Mouse (Mus musculus) layer of hippocampus, postnatal 10 days (tissue): ENCODE results near the gene Trpc4ap. TPM values are rescaled to one million over a fixed set of nuclear protein-coding genes. Genes with fewer than 3 reads are reported as not detected.
A peak's percentile ranks its signal among the peaks of the same experiment; 100 is the strongest.
"Not testable (repeated sequence)": the region's sequence is repeated elsewhere in the genome, so short reads cannot be mapped to it uniquely, and the experiment has no call there.

ENCODE experiments used
- DNase-seq, 2 experiments: peaks; one replicate each; pipeline ENCODE4 v3.0.0; 2021; ENCODE audit warnings: low spot score in 2 of 2
- microRNA-seq, 2 experiments: library from miRNA; unstranded; fragments of <30 nt; microRNA quantifications; one replicate each; pipeline ENCODE4 v1.2.0; 2021
- total RNA-seq, 2 experiments: library from RNA; stranded (reverse); gene quantifications; 2 replicates each; pipeline ENCODE4 v1.2.3; 2021

Trpc4ap gene
- total RNA-seq, 2 experiments from 2014 or later, result 143 to 149 TPM

GRCm38 (mm10) chr2:155613953-155614352, 78.2 kb downstream of the Trpc4ap start:
- no peak for DNase-seq

- no peak for DNase-seq
These were observed 78.8 kb downstream of the Trpc4ap start for GRCm38 (mm10) chr2:155613326-155613755.

GRCm38 (mm10) chr2:155611834-155612550, 80.2 kb downstream of the Trpc4ap start:
- DNase-seq, result no peak

- DNase-seq, result no peak
These were observed 81.2 kb downstream of the Trpc4ap start, which contains the start of gene Myh7b for GRCm38 (mm10) chr2:155610978-155611377. TSS of gene Myh7b (plus strand) at chr2:155611212.

- peak; percentile 29 to 60 for DNase-seq
These were observed 85.8 kb downstream of the Trpc4ap start for GRCm38 (mm10) chr2:155606360-155606759.

GRCm38 (mm10) chr2:155605236-155605589, 87.0 kb downstream of the Trpc4ap start:
- DNase-seq, result not testable (repeated sequence)

DNA sequence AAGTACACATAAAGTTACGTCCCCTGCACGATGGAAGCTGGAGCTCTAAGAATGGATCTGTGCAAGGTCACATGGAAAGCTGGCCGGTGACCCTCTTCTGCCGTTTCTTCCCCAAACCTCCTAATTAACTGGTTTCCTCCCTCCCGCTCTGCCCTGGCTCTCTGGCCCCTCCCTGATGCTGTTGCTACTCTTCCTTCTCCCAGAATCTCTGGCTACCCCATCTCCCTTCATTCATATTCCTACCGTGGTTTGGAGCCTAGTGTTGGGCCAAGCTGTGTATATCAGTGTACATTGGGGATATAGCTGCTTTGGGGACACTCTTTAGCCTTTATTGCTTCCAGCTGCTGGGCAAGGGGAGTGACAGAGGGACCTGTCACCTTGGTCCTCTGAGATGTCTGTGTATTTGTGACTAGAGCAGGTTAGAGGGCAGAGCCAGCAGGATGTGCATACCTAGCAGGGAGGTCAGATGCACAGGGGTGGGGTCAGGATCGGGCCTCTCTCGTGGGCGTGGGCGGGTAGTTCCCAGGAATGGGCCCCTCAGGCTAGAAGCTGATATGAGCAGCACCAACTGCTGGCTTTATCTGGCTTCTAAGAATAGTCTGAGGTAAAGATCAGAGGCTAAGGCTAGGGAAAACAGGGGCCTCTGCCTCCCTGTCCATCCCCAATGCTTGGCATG, 87.5 kb downstream of the Trpc4ap start:
- no peak for DNase-seq

DNA sequence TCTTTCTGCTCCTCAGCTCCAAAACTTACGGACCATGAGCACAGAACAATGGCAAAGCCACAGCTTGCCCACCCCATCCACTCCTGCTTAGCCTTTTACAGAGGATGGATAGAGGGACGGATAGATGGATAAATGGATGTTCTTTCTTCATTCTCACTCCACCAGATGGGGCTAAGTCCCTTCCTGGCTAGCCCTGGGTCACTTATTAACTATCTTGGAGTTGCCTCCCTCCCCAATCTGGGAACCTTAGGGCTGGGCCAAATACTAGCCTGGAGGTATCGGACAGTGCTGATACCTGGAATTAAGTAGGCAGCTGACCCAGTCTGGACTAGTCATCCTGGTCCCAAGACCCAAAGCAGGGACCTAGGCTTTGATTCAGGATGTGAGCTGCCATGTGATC, 88.5 kb downstream of the Trpc4ap start:
- DNase-seq, result no peak

GRCm38 (mm10) chr2:155595516-155595915, 96.7 kb downstream of the Trpc4ap start:
- no peak for DNase-seq

- DNase-seq, result no peak
These were observed 99.3 kb downstream of the Trpc4ap start for GRCm38 (mm10) chr2:155592854-155593283.

DNA sequence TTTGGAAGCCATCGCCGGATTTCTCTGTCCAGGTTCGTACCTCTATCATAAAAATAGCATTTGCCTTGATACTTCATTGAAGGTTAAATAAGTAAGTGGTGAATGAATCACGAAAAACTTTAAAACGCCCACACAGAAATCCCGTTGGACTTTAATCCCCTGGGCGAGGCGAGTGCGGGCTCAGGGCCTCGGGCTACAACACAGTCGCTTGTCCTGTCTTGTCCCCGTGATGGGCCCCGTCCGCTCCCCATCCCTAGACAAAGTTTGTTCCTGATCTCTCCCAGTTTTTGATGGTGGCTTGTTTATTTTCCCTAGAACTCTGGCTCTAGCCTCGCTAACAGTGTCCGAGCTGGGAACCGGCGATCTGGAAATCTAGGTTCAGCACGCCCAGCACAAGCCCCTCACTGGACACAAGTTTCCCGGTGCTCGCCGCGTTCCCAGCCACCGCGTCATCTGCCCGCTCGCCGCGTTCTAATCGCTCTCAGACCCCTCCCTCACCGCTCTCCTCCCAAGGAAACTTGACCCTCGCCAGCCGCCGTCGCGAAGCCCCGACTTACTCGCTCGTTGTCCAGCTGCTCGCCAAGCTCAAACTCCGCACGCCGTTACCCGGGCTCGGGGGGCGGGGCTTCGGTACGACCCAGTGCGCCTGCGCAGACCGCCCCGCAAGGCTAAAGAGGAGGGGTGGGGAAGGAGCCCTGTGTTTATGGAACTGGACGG, 99.9 kb downstream of the Trpc4ap start, which contains the start of gene Gss:
Gss (minus strand) TSS at position 674 of the 717 bp plus-strand sequence.
- DNase-seq, result peak; percentile 99 to 100

DNA sequence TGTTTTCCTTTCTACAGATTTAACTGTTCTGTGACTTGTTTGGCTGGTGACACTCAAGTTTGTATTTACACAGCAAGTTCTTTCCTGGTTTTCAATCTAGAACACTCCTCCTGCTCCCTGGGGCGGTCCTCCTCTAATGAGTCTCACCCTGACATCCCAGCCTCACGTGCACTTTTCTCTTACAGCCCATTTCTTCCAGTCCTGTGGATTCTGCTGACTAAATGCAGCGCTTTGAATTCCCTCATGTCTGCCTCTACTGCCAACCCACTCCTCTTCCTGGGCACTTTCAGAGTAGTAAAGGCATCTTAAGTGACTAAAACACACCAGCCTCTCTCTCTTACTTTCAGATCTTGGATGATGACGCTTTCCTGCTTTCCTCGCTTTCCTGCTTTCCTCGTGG, 100.5 kb downstream of the Trpc4ap start:
- no peak for DNase-seq

- no peak for DNase-seq
These were observed 101.3 kb downstream of the Trpc4ap start for GRCm38 (mm10) chr2:155590876-155591275.

DNA sequence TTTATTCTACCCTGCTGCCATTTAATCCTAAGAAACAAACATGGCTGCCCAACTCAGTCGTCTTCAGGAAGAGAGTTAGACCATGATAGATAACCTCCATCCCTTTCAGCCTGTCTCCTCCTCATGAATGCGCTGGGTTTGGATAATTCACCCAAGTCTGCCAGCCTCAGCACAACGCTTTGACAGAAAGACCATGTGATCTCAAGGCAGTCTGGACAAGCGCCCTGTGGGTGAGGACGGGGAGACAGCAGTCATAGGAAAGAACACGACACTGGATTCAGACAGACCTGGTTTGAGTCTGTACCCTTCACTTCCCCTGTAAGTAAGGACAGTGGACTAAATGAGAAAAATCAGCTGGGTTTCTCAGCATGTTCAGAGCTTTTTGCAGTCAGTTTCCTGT, 102.7 kb downstream of the Trpc4ap start:
- no peak for DNase-seq

DNA sequence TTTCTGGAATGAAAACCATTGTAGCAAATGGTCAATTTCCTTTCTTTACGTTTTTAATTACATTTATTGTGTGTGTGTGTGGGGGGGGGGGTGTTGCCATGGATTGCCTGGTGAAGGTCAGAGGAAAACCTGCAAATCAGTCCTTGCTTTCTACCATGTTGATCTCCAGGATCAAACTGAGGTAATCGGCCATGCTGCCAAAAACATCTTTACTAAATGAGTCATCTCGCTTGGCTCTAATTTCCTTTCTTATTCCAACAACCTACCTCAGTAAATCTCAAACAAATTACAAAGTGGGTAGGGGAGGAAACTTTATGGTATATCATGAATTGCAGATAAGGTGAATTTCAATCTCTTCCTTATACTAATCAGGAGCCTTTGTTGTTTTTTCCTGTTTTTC, 104.0 kb downstream of the Trpc4ap start:
- no peak for DNase-seq

DNA sequence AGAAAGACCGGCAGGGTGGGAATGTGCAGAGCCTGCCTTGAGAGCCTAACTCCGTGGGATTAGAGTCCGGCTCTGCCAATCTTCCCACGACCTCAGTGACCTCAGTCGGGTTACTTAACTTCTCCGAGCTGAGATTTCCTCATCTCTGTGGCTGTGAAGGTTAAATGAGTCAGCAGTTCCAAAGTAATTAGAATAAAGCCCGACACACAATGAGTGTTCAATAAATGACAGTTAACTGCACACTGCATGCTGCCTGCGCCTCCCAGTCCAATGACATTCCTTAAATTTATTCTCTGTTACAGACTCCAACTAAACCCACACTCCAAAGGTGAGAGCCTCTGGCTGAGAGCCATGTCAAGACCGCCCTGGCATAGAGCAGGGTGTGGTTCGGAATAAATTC, 106.7 kb downstream of the Trpc4ap start:
- no peak for DNase-seq

- DNase-seq, result no peak
These were observed 107.1 kb downstream of the Trpc4ap start for GRCm38 (mm10) chr2:155585082-155585481.

Small RNAs within 50 kb of the gene (microRNA-seq; reads per million reads assigned to microRNA genes)
- 4.7 to 6.1 reads per million in 2 experiments for gene Mir499

Other genes starting within 250 kb of the Trpc4ap start
- gene Ncoa6, start 218.5 kb downstream of the Trpc4ap start, total RNA-seq, result 10 to 100 TPM; 67.5 to 70.5 TPM
- 10 to 100 TPM; 48.9 to 56.2 TPM for gene Acss2, start 174.4 kb downstream of the Trpc4ap start, total RNA-seq
- gene Ggt7, start 174.1 kb downstream of the Trpc4ap start, total RNA-seq, result 100 to 1,000 TPM in 1 of 2 experiments, 10 to 100 TPM in 1; 95.2 to 101 TPM
- 10 to 100 TPM; 11.6 to 15.2 TPM for gene Gss, start 99.6 kb downstream of the Trpc4ap start, total RNA-seq
- gene Myh7b, start 81.2 kb downstream of the Trpc4ap start, total RNA-seq, result 1 to 10 TPM; 2.6 to 4.2 TPM
- gene Edem2, start 37.1 kb upstream of the Trpc4ap start, total RNA-seq, result 10 to 100 TPM; 19.1 to 20.9 TPM
- gene Gm17581, start 43.5 kb upstream of the Trpc4ap start, total RNA-seq, result not detected
- gene Procr, start 58.7 kb upstream of the Trpc4ap start, total RNA-seq, result 1 to 10 TPM; 2.1 to 3.2 TPM
- 10 to 100 TPM; 64.1 to 67.5 TPM for gene Mmp24, start 83.0 kb upstream of the Trpc4ap start, total RNA-seq
- gene BC029722, start 127.0 kb upstream of the Trpc4ap start, total RNA-seq, result 10 to 100 TPM; 37.2 to 38.1 TPM
- 10 to 100 TPM; 73.4 to 83.1 TPM for gene Eif6, start 134.5 kb upstream of the Trpc4ap start, total RNA-seq
- gene Fam83c, start 142.5 kb upstream of the Trpc4ap start, total RNA-seq, result not detected
- 10 to 100 TPM; 54.2 to 54.9 TPM for gene Uqcc1, start 237.9 kb upstream of the Trpc4ap start, total RNA-seq
- not detected for gene Gm15557, start 248.3 kb upstream of the Trpc4ap start, total RNA-seq